Mouse (Mus musculus) frontal cortex, postnatal 14 days (tissue): ENCODE measurements around the gene Myadml2.

Experiments
- DNase-seq, 2 experiments: peaks; one replicate each; pipeline ENCODE4 v3.0.0; 2022; ENCODE audit warnings: low spot score in 2 of 2

Gene Myadml2

GRCm38 (mm10) chr11:120630401-120630871 lies 17.5 kb downstream of the Myadml2 start:
- DNase-seq: no peak

- no peak for DNase-seq
Measured at GRCm38 (mm10) chr11:120629911-120630310, 18.0 kb downstream of the Myadml2 start.

- DNase-seq: no peak
Measured at GRCm38 (mm10) chr11:120629341-120629730, 18.6 kb downstream of the Myadml2 start.

GRCm38 (mm10) chr11:120628601-120629340 lies 19.2 kb downstream of the Myadml2 start:
- no peak for DNase-seq

- no peak for DNase-seq
Measured at GRCm38 (mm10) chr11:120627468-120628300, 20.3 kb downstream of the Myadml2 start.

GRCm38 (mm10) chr11:120626785-120627467 lies 21.0 kb downstream of the Myadml2 start:
- DNase-seq: no peak

GRCm38 (mm10) chr11:120625152-120625775 lies 22.7 kb downstream of the Myadml2 start, which contains the start of gene Sirt7:
TSS of gene Sirt7 (minus strand) at chr11:120625240.
- DNase-seq: no peak

- DNase-seq: peak; percentile 70 to 77
Measured at GRCm38 (mm10) chr11:120624680-120625111, 23.3 kb downstream of the Myadml2 start.

- peak in 1 of 2 experiments; percentile 55 for DNase-seq
Measured at GRCm38 (mm10) chr11:120623961-120624679, 23.8 kb downstream of the Myadml2 start.

GRCm38 (mm10) chr11:120622805-120623204 lies 25.2 kb downstream of the Myadml2 start:
- no peak for DNase-seq

GRCm38 (mm10) chr11:120620195-120620594 lies 27.8 kb downstream of the Myadml2 start:
- no peak for DNase-seq

- no peak for DNase-seq
Measured at GRCm38 (mm10) chr11:120618619-120619535, 29.1 kb downstream of the Myadml2 start.

- DNase-seq: peak; percentile 83 to 89
Measured at GRCm38 (mm10) chr11:120617519-120618112, 30.3 kb downstream of the Myadml2 start, which contains the start of gene Pcyt2. TSS of gene Pcyt2 (minus strand) at chr11:120617936.

GRCm38 (mm10) chr11:120616617-120617294 lies 31.2 kb downstream of the Myadml2 start:
- no peak for DNase-seq

- DNase-seq: no peak
Measured at GRCm38 (mm10) chr11:120615606-120616203, 32.3 kb downstream of the Myadml2 start.

- no peak for DNase-seq
Measured at GRCm38 (mm10) chr11:120615167-120615566, 32.8 kb downstream of the Myadml2 start.

- no peak for DNase-seq
Measured at GRCm38 (mm10) chr11:120613976-120614375, 34.0 kb downstream of the Myadml2 start.

- DNase-seq: no peak
Measured at GRCm38 (mm10) chr11:120613481-120613972, 34.4 kb downstream of the Myadml2 start.
